8 mouse cellular contexts compared by ENCODE assay signal in genomic region chr19:3574593-3575094, GRCm38 (mm10). TPM values are rescaled to one million over a fixed set of nuclear protein-coding genes. Genes with fewer than 3 reads are reported as not detected.
DNase-seq lines count a peak whose midpoint lies in the region; ATAC-seq and TF ChIP-seq lines count a peak whose summit lies in the region.

No protein-coding gene starts in this region.

- H3K4me1 ChIP-seq in lung, adult 2 months (ENCODE audit: control insufficient read depth, insufficient read depth, low read length) = peaks cover 21% of the 10 kb centered on the region
- peaks cover 31% of the 10 kb centered on the region for H3K4me1 ChIP-seq in intestine, embryonic 16.5 days (ENCODE audit: control insufficient read depth, insufficient read depth, low read length)
- peaks cover 32% of the 10 kb centered on the region for H3K4me1 ChIP-seq in midbrain, embryonic 13.5 days (replicated peaks)

- H3K9ac ChIP-seq in intestine, embryonic 16.5 days (ENCODE audit: low read depth, low read length) = peak overlapping the region; percentile 92
- H3K9ac ChIP-seq in midbrain, embryonic 13.5 days (replicated peaks) = peak overlapping the region; percentile 88

- no peaks in the 10 kb centered on the region for H3K9me3 ChIP-seq in intestine, embryonic 16.5 days (ENCODE audit: control insufficient read depth, low read length)
- H3K9me3 ChIP-seq in midbrain, embryonic 13.5 days = no peaks in the 10 kb centered on the region

- TF ChIP-seq POLR2A in lung, adult 2 months (IDR thresholded peaks at IDR 0.05; ENCODE audit: borderline replicate concordance, extremely low read depth, low read depth, low read length) = no peak

- TF ChIP-seq CTCF in lung, adult 2 months (IDR thresholded peaks at IDR 0.05; ENCODE audit: insufficient read depth, low read length) = no peak

- DNase-seq in lung, adult 2 months = no peak
- DNase-seq in lung, postnatal 14 days = no peak
- DNase-seq in embryo, embryonic 10 days (ENCODE audit: low spot score) = peak; percentile 22
- no peak for DNase-seq in urinary bladder, postnatal 36 days (ENCODE audit: low spot score in 2 of 2)
- DNase-seq in urinary bladder, adult 2 months (ENCODE audit: low spot score) = no peak
- DNase-seq in gastrocnemius, adult 18-20 months (ENCODE audit: low spot score) = no peak

- no peaks in the 10 kb centered on the region for H3K27me3 ChIP-seq in intestine, embryonic 16.5 days (replicated peaks; ENCODE audit: control insufficient read depth, insufficient read depth, low read length)
- H3K27me3 ChIP-seq in midbrain, embryonic 13.5 days = no peaks in the 10 kb centered on the region

- H3K27ac ChIP-seq in intestine, embryonic 16.5 days (ENCODE audit: low read length) = peak overlapping the region; percentile 96
- peak overlapping the region; percentile 94 for H3K27ac ChIP-seq in midbrain, embryonic 13.5 days

- ATAC-seq in intestine, embryonic 16.5 days = no peak
- ATAC-seq in midbrain, embryonic 13.5 days = no peak

- 0% methylated on average over 9 of the region's 9 CpGs for WGBS in lung, adult 2 months
- under 1% methylated on average over 9 of the region's 9 CpGs for WGBS in intestine, embryonic 16.5 days
- 2% methylated on average over 9 of the region's 9 CpGs for WGBS in midbrain, embryonic 13.5 days

- H3K4me3 ChIP-seq in lung, adult 2 months (replicated peaks; ENCODE audit: extremely low read depth, low read depth, low read length) = peak overlapping the region; percentile 93
- peak overlapping the region; percentile 70 for H3K4me3 ChIP-seq in intestine, embryonic 16.5 days (ENCODE audit: low read length)
- peak overlapping the region; percentile 81 for H3K4me3 ChIP-seq in midbrain, embryonic 13.5 days (replicated peaks)

- H3K36me3 ChIP-seq in intestine, embryonic 16.5 days (ENCODE audit: control insufficient read depth, insufficient read depth, low read length) = no peaks in the 10 kb centered on the region
- no peaks in the 10 kb centered on the region for H3K36me3 ChIP-seq in midbrain, embryonic 13.5 days

- peak overlapping the region; percentile 56 for H3K4me2 ChIP-seq in intestine, embryonic 16.5 days (ENCODE audit: low read depth, low read length)
- peak overlapping the region; percentile 84 for H3K4me2 ChIP-seq in midbrain, embryonic 13.5 days (replicated peaks)

RNA-seq across cellular contexts. Expression of gene Ppp6r3, which starts 0.9 kb away (rescaled TPM):
- polyA plus RNA-seq in lung, adult 2 months (2012; rRNA removed) = 43.5 and 55.6 TPM in 2 replicates
- 43.1 and 45.1 TPM in 2 replicates for polyA plus RNA-seq in intestine, embryonic 16.5 days (2015; fragmentation: Nextera tagmentation; extraction: Ambion mirVana)
- 71.1 and 71.9 TPM in 2 replicates for polyA plus RNA-seq in midbrain, embryonic 13.5 days (2015; fragmentation: Nextera tagmentation; extraction: Ambion mirVana)
- polyA plus RNA-seq in urinary bladder, adult 2 months (2012; rRNA removed) = 46.7 and 53.7 TPM in 2 replicates
- total RNA-seq in gastrocnemius, adult 18-20 months (2021) = 10 to 100 TPM; 57.0 to 65.4 TPM
